Mouse (Mus musculus): ENCODE results near the gene Dync1i1.

DNA sequence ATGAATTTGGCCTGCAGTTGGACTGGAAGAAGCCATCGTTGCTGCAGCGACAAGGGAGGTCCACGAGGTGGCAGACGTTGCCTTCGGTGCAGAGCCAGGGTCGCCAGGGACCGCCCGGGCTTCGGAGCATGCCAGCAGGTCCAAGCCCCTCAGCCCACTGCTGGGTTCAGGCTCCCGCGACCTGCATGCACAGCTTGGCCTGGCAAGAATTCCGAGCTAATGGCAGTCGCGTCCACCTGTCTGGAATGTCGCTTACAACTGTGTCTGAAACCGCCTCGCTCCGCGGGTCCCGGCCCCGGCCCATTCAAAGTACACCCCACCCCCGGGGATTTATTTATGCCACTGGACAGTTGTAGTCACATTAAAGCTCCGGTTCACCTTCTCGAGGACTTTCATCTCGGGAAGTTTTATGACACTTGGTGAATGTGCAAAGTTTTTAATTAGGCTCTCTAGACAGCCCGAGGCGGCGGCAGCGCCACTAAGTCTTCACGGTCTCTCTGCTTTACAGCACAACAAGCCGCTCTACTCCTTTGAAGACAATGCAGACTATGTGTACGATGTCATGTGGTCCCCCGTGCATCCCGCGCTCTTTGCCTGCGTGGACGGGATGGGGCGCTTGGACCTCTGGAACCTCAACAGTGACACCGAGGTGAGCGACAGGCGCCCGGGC is 280.5 kb downstream of the Dync1i1 start:
- TF ChIP-seq POLR2A (IDR thresholded peaks at IDR 0.05; ENCODE audit: insufficient read length, low read depth): no peak
- TF ChIP-seq USF1 (IDR thresholded peaks at IDR 0.05; ENCODE audit: low read depth): no peak
- TF ChIP-seq POLR2AphosphoS2 (IDR thresholded peaks at IDR 0.05; ENCODE audit: insufficient read length, low read depth): no peak
- TF ChIP-seq MAX (IDR thresholded peaks at IDR 0.05; ENCODE audit: low read depth): no peak
- TF ChIP-seq TCF12 (IDR thresholded peaks at IDR 0.05; ENCODE audit: insufficient read depth, poor library complexity, severe bottlenecking): no peak
- TF ChIP-seq SRF (IDR thresholded peaks at IDR 0.05; ENCODE audit: control insufficient read depth, insufficient read length, low read depth): no peak
- no peak for TF ChIP-seq MYOD1 (IDR thresholded peaks at IDR 0.05; ENCODE audit: control insufficient read depth in 1 of 3, insufficient read length in 2 of 3, low read depth in 2 of 3)
- no peak for TF ChIP-seq E2F4 (IDR thresholded peaks at IDR 0.05; ENCODE audit: insufficient read depth)
- no peak for TF ChIP-seq MYOG (IDR thresholded peaks at IDR 0.05; ENCODE audit: control insufficient read depth in 1 of 3, insufficient read depth in 1 of 3, insufficient read length in 2 of 3, low read depth in 2 of 3)
- TF ChIP-seq CEBPB (IDR thresholded peaks at IDR 0.05; ENCODE audit: insufficient read depth, poor library complexity, severe bottlenecking): no peak
